Mouse (Mus musculus): ENCODE data around the gene Zzz3. TPM values are rescaled to one million over a fixed set of nuclear protein-coding genes. Genes with fewer than 3 reads are reported as not detected.

Gene Zzz3
- polyA plus RNA-seq, 1 experiment from 2014 or later = 55.4 TPM

DNA sequence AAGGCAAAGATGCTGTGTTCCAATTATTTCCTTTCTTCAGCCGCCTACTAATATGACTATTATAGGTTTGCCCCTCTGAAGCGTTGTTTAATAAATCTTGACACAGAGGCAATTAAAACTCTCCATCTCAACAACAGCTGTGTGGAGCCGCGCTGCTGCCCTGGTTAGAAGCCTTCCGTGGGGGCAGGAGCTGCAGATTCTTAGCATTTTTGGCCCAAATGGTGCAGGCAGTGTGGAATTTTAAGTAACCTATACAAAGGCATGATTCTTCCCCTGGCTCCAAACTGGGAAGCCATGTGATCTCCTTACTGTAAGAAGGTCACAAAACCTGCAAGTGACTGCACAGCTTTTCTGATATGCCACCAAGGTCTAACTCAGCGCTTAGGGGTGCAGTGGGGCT lies 88.9 kb downstream of the Zzz3 start:
- H3K4me3 ChIP-seq = no peak overlapping the region
- WGBS = 64% methylated on average over 6 of the region's 6 CpGs
- H3K9ac ChIP-seq (replicated peaks) = no peak overlapping the region
- no peaks in the 10 kb centered on the region for H3K9me3 ChIP-seq
- no peaks in the 10 kb centered on the region for H3K27me3 ChIP-seq
- no peaks in the 10 kb centered on the region for H3K36me3 ChIP-seq
- peak overlapping the region; percentile 46; the same call in 1 of the 2 replicates for H3K27ac ChIP-seq (replicated peaks)
- no peak for ATAC-seq (ENCODE audit: low FRiP score, low read depth)
- no peak overlapping the region for H3K4me2 ChIP-seq (replicated peaks)
- peaks cover 15% of the 10 kb centered on the region for H3K4me1 ChIP-seq

DNA sequence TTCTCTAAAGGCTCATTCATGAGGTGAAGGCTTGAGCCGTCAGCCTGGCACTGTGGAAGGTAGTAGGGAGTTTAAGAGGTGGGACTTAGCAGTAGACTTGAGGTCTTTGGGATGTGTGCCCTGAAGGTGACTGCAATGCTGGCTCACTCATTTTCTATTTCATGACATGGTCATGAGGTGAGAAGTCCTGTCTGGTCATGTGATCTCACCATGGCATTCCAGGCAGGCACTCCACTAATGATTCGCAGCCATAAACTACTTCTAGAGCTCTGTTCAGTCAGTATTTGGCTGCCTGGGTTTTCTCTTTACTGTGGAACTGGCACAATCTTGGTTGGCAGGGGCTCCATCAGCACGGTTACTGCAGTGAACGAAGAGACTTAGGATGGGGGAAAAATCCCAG lies 93.7 kb downstream of the Zzz3 start:
- WGBS = 92% methylated on average over 4 of the region's 4 CpGs
- no peak overlapping the region for H3K9ac ChIP-seq (replicated peaks)
- H3K4me1 ChIP-seq = 0 out of 2 replicates have a peak, but pooled peaks cover 5% of the 10 kb centered on the region
- H3K9me3 ChIP-seq = no peaks in the 10 kb centered on the region
- ATAC-seq (ENCODE audit: low FRiP score, low read depth) = no peak
- no peaks in the 10 kb centered on the region for H3K36me3 ChIP-seq
- H3K27me3 ChIP-seq = no peaks in the 10 kb centered on the region
- H3K27ac ChIP-seq (replicated peaks) = no peak overlapping the region
- no peak overlapping the region for H3K4me3 ChIP-seq
- H3K4me2 ChIP-seq (replicated peaks) = no peak overlapping the region

DNA sequence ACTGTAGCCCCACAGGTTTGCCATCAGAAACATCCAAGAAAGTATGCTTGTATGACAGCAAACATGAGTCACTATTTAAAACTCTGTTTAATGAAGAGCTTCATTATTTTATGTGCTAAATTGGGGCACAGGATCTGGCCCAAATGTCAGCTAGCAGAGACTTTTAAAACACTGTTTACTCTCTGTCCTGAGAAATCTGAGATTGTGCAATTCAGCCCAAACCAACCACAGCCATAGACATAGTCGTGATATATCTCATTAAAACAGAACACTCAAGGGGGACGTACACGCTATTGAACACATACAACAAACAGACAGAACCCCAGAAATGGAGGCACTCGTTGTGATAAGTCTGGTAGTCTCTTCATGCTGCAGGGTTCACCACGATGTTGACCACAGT lies 95.2 kb downstream of the Zzz3 start:
- Histone ChIP-seq H3K27me3 (no peaks in the 10 kb centered on the region), H3K36me3 (no peaks in the 10 kb centered on the region), H3K4me2 (replicated peaks) (no peak overlapping the region), H3K27ac (replicated peaks) (no peak overlapping the region), H3K9ac (replicated peaks) (no peak overlapping the region), H3K9me3 (no peaks in the 10 kb centered on the region), H3K4me1 (peaks cover 11% of the 10 kb centered on the region), H3K4me3 (no peak overlapping the region)
- WGBS = 87% methylated on average over 5 of the region's 5 CpGs
- ATAC-seq (ENCODE audit: low FRiP score, low read depth) = no peak

DNA sequence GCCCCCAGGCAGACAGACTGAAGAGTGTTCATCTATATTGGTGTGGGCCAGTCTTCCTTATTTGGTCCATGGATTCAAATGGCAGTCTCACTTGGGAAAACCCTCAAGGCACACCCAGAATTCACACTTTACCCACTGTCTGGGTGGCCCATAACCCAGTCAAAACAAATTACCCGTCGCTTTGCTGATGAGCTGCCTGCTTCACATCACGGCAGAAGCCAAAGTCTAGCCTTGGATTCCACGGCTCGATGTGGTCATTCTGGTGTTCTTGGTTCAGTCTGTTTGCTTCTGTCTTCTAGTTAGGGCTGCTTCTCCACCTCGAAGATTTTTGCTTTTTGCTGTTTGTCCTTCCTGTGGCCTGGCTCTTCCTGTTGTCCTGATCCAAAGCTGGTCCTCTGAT lies 97.0 kb downstream of the Zzz3 start:
- Histone ChIP-seq H3K4me3 (no peak overlapping the region), H3K36me3 (no peaks in the 10 kb centered on the region), H3K9me3 (no peaks in the 10 kb centered on the region), H3K4me1 (peaks cover 17% of the 10 kb centered on the region), H3K27me3 (no peaks in the 10 kb centered on the region), H3K9ac (replicated peaks) (no peak overlapping the region), H3K27ac (replicated peaks) (no peak overlapping the region), H3K4me2 (replicated peaks) (no peak overlapping the region)
- 91% methylated on average over 6 of the region's 6 CpGs for WGBS
- no peak for ATAC-seq (ENCODE audit: low FRiP score, low read depth)

DNA sequence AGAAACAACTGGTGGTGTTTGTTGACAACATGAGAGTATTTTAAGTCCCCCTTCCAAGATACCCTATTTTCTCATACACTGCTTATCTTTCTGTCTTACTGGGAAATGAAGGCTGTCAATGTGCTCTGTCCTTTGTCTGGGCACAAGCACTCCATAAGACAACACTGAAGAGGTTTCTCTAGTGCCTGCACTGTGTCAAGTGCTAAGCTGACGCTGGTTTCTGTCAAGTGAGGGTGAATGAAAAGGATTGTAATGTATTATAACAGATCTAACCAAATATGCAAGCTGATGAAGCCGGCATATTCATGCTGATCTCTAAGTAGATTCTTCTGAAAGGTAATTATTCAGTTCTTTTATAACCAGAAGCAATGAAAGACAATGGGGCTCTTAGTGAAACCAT lies 98.5 kb downstream of the Zzz3 start:
- no peak overlapping the region for H3K4me3 ChIP-seq
- H3K4me2 ChIP-seq (replicated peaks) = no peak overlapping the region
- H3K27ac ChIP-seq (replicated peaks) = no peak overlapping the region
- WGBS = 71% methylated on average over 2 of the region's 2 CpGs
- no peaks in the 10 kb centered on the region for H3K36me3 ChIP-seq
- ATAC-seq (ENCODE audit: low FRiP score, low read depth) = no peak
- no peaks in the 10 kb centered on the region for H3K9me3 ChIP-seq
- H3K4me1 ChIP-seq = peaks cover 17% of the 10 kb centered on the region
- no peak overlapping the region for H3K9ac ChIP-seq (replicated peaks)
- no peaks in the 10 kb centered on the region for H3K27me3 ChIP-seq

DNA sequence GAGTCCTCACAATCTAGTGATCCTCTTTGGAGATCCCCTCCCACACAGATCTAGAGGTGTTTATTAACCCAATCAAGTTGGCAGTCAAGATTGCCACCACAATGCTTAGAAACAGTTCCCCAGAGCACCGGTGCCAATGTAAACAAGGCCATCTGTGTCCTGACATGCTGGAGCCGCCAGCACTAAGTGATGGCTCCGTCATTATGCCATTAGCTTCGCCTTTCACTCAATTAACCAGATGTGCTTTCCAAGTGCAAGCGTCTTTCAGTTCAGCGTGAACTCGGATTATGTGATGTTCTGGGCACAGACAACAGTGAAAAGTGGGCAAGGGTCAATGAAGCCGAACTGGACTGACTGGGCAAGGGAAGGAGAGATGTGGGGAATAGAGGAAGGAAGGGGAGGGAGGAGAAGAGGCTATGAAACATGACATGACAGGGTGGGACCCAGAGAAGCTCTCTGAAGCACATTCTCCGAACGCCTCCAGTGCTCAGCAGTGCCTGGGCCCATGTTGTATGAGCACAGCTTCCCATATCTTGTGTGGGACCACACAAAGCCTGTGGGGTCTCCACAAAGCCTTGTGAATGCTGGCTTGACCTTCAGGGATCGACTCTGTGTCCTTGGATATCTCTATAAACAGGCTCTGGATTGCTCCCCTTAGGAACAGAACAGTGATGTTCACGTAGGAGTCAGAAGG lies 99.5 kb downstream of the Zzz3 start:
- Histone ChIP-seq H3K9ac (replicated peaks) (no peak overlapping the region), H3K27ac (replicated peaks) (no peak overlapping the region), H3K4me1 (peaks cover 17% of the 10 kb centered on the region), H3K4me2 (replicated peaks) (no peak overlapping the region), H3K36me3 (no peaks in the 10 kb centered on the region), H3K4me3 (no peak overlapping the region), H3K27me3 (no peaks in the 10 kb centered on the region), H3K9me3 (no peaks in the 10 kb centered on the region)
- 66% methylated on average over 12 of the region's 12 CpGs for WGBS
- 0 out of 2 replicates have a peak, but pooled peaks have one; percentile 7 for ATAC-seq (ENCODE audit: low FRiP score, low read depth)

DNA sequence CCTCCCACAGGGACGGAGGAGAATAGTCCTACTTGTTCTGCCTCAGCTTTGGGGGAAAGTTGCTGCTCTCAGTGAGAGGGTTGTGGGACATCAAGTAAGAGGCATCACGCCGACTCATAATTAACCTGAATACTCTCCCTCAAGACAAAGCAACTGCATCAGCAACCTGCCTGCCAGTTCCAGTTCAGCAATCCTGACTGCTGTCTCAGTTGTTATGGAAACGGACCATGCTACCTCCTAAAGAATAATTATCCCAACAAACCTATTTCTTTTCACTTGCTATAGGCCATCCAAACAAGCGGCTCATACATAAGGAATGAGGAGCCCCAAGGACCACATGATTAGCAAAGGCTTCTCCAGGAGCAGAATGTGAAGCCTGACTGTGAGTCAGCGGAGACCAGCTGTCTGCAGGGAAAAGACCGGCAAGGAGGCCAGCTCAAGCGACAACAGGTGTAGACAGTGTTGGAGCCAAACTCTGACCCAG lies 100.2 kb downstream of the Zzz3 start:
- no peaks in the 10 kb centered on the region for H3K9me3 ChIP-seq
- H3K4me1 ChIP-seq = peaks cover 17% of the 10 kb centered on the region
- 62% methylated on average over 8 of the region's 8 CpGs for WGBS
- H3K36me3 ChIP-seq = no peaks in the 10 kb centered on the region
- H3K27ac ChIP-seq (replicated peaks) = no peak overlapping the region
- peak; percentile 61 for ATAC-seq (ENCODE audit: low FRiP score, low read depth)
- H3K4me2 ChIP-seq (replicated peaks) = no peak overlapping the region
- H3K4me3 ChIP-seq = no peak overlapping the region
- H3K27me3 ChIP-seq = no peaks in the 10 kb centered on the region
- no peak overlapping the region for H3K9ac ChIP-seq (replicated peaks)

DNA sequence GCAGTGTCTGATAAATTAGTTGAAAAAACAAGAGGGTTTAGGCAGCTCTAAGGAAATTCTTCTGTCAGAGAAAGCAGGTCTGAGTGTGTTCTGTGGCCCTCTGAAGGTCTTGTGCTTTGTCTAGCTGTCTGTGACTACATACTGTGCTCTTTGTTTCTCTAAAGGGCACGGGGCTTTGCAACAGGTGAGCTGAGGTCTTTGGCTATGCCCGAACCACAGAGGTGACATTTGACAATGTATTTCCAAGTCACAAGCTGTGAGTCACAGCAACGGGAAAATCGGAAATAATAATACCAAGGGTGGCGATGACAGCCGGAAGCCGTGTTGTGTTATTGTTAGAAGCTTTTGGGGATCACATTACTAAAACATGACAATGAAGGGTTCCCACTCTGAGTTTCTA lies 101.8 kb downstream of the Zzz3 start:
- Histone ChIP-seq H3K9ac (replicated peaks) (no peak overlapping the region), H3K27me3 (no peaks in the 10 kb centered on the region), H3K36me3 (no peaks in the 10 kb centered on the region), H3K4me3 (no peak overlapping the region), H3K9me3 (no peaks in the 10 kb centered on the region), H3K4me1 (peaks cover 17% of the 10 kb centered on the region), H3K27ac (replicated peaks) (no peak overlapping the region), H3K4me2 (replicated peaks) (no peak overlapping the region)
- ATAC-seq (ENCODE audit: low FRiP score, low read depth) = no peak
- WGBS = 74% methylated on average over 7 of the region's 7 CpGs

DNA sequence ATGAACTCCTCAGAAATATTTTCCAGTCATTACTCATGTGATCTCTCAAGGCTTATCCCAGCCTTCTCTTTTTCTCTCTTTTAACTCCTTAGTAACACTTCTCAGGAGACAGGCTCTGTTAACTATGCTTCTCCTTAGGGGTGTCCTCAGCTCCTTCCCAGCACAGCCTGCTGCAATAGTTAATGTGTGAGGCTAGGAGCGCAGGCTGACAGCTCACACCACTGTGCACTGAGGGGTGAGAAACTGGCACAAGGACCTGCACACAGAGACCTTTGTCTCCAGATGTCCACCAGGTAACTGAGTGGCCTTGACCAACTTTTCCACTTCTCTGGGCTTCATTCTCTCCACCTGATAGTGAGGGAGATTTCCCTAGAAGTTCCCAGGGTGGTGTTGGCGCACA lies 102.6 kb downstream of the Zzz3 start:
- Histone ChIP-seq H3K9me3 (no peaks in the 10 kb centered on the region), H3K27me3 (no peaks in the 10 kb centered on the region), H3K36me3 (no peaks in the 10 kb centered on the region), H3K27ac (replicated peaks) (no peak overlapping the region), H3K4me2 (replicated peaks) (no peak overlapping the region), H3K4me3 (no peak overlapping the region), H3K4me1 (peaks cover 17% of the 10 kb centered on the region), H3K9ac (replicated peaks) (no peak overlapping the region)
- WGBS = 86% methylated on average over 2 of the region's 2 CpGs
- ATAC-seq (ENCODE audit: low FRiP score, low read depth) = no peak

DNA sequence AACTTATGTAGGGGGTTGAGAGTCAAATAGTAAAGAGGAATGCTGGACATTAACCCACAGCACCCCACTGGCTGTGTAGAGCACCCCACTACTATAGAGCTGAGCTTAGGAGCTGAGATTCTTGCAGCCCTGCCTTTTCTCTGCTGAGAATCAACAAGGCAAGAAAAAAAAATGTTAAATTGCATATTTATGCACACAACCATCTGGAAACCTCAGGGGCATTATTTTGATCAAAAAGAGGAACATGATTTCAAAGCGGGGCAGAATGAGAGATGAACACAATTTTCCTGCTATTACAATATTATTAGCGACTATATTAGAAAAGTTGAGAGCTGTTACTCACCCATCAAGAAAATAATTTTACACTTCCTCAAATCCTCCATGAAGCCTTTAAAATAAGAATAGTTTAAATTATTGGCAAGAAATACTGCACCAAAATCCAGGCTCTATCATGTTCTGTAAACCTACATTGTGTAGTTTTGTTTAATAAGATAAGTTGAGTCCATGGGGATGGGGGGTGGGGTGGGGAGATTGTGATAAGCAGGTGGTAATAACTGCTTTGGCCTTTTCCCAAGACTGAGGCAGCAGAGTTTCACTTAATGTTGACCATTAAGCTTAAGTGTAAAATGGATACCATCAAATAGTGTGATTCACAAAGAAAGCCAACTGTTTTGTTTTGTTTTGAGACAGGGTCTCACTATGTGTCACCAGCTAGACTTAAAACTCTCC lies 103.9 kb downstream of the Zzz3 start:
- ATAC-seq (ENCODE audit: low FRiP score, low read depth) = no peak
- whole genome bisulfite sequencing = 84% methylated on average over 2 of the region's 2 CpGs
- Histone ChIP-seq H3K4me3 (no peak overlapping the region), H3K9me3 (no peaks in the 10 kb centered on the region), H3K27me3 (no peaks in the 10 kb centered on the region), H3K9ac (replicated peaks) (no peak overlapping the region), H3K4me2 (replicated peaks) (no peak overlapping the region), H3K4me1 (peaks cover 17% of the 10 kb centered on the region), H3K36me3 (no peaks in the 10 kb centered on the region), H3K27ac (replicated peaks) (no peak overlapping the region)

DNA sequence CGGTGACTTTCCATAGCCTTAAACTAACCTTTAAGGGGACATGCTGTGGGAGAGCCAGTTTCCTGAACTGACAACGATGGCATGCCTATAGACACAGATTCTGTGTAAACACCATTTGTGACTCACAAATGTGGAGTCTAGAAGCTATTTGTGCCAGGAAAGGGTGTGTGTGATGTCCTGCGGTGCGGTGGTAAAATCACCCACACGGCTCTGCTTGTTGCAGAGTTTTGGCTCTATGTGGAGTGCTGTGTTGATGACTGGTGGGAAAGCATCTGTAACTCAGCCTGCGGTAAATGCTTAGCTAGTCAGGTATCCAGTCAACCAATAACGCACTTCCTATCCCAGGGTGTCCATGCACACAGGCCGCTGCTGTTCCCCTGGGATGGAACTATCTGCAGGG lies 112.6 kb downstream of the Zzz3 start:
- H3K9me3 ChIP-seq = no peaks in the 10 kb centered on the region
- H3K36me3 ChIP-seq = no peaks in the 10 kb centered on the region
- H3K9ac ChIP-seq (replicated peaks) = no peak overlapping the region
- H3K4me2 ChIP-seq (replicated peaks) = no peak overlapping the region
- 76% methylated on average over 8 of the region's 8 CpGs for WGBS
- no peak overlapping the region for H3K4me3 ChIP-seq
- no peaks in the 10 kb centered on the region; the same call in 1 of the 2 replicates for H3K27me3 ChIP-seq
- H3K4me1 ChIP-seq = no peaks in the 10 kb centered on the region; the same call in 1 of the 2 replicates
- ATAC-seq (ENCODE audit: low FRiP score, low read depth) = no peak
- H3K27ac ChIP-seq (replicated peaks) = no peak overlapping the region

DNA sequence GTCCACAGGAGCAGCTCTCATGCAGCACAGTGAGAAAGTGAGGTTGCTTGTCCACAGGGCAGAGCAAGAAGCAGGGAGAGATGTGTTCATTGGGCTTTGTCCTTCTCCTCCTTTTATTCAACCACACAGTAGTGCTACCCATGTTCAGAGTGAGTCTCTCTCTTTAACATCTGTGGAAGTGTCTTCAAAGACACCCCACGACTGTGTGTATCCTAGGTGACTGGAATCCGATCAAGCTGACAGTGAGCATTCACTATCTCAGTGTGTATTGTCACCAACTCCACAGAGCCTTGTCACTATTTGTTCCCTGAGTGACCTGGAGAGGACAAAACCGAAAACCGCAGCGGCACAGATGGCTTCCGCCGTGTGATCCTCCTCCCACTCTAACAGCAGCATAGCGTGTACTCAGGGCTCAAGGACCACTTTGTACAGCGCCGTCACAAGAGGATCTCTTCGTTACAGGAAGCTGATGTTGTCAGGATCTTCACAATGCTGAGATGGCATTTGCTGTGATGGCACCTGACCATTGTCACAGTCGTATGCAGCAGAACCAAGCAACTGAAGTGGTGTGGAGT lies 113.2 kb downstream of the Zzz3 start:
- H3K9me3 ChIP-seq = no peaks in the 10 kb centered on the region
- H3K36me3 ChIP-seq = no peaks in the 10 kb centered on the region
- H3K4me3 ChIP-seq = no peak overlapping the region
- H3K27ac ChIP-seq (replicated peaks) = no peak overlapping the region
- 58% methylated on average over 12 of the region's 12 CpGs for WGBS
- H3K4me2 ChIP-seq (replicated peaks) = no peak overlapping the region
- no peaks in the 10 kb centered on the region; the same call in 1 of the 2 replicates for H3K4me1 ChIP-seq
- no peak overlapping the region for H3K9ac ChIP-seq (replicated peaks)
- H3K27me3 ChIP-seq = no peaks in the 10 kb centered on the region; the same call in 1 of the 2 replicates
- 0 out of 2 replicates have a peak, but pooled peaks have one; percentile 27 for ATAC-seq (ENCODE audit: low FRiP score, low read depth)
